Mouse (Mus musculus): ENCODE measurements around the gene Pheta2. TPM values are rescaled to one million over a fixed set of nuclear protein-coding genes. Genes with fewer than 3 reads are reported as not detected.
"Not testable (repeated sequence)": the region's sequence is repeated elsewhere in the genome, so short reads cannot be mapped to it uniquely, and the experiment has no call there.

Gene Pheta2
- polyA plus RNA-seq, 1 experiment: 0.52 TPM

DNA sequence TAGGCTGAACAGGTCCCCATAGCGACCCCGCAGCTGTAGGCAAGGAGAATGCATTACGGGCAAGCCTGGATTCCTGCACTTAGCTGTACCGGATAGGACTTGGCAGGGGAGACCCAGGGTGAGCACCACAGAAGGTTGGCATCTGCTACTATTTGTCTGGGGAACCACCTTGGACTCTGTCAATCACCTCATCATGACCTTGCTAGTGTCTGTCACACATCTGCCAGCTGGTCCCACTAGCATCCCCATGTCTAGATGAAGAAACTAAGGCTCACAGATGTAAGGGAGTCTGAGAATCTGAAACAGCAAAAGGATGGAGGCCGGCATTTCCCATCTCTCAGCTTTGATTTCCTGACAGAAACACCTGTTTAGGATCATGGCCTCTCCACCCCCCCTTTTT, 35.7 kb downstream of the Pheta2 start:
- no peak overlapping the region for H3K27ac ChIP-seq (replicated peaks; ENCODE audit: low read depth, low read length)
- peaks cover 26% of the 10 kb centered on the region for H3K4me1 ChIP-seq (ENCODE audit: control insufficient read depth, insufficient read depth, insufficient read length, low read length)
- H3K4me3 ChIP-seq (ENCODE audit: insufficient read depth, low read depth, low read length): no peak overlapping the region

DNA sequence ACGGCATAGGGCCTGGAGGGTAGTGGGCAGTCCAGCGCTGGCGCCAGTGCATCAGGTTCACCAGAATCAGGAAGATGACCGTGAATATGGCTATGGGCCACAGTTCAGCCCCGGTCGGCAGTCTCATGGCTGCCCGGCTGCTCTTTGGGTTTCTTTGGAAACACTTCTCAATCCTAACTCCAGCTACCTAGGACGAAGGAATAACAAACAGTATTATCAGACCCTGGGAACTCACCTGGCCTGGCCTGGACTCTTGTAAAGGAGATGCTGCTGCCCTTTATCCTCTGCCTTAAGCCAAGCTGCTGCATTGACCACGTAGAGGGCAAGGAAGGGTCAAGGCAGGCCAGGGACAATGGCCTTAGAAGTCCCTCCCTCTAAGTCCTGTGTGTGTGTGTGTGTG, 37.1 kb downstream of the Pheta2 start:
- Histone ChIP-seq H3K27ac (replicated peaks; ENCODE audit: low read depth, low read length) (peak overlapping the region; percentile 76), H3K4me3 (ENCODE audit: insufficient read depth, low read depth, low read length) (no peak overlapping the region)

DNA sequence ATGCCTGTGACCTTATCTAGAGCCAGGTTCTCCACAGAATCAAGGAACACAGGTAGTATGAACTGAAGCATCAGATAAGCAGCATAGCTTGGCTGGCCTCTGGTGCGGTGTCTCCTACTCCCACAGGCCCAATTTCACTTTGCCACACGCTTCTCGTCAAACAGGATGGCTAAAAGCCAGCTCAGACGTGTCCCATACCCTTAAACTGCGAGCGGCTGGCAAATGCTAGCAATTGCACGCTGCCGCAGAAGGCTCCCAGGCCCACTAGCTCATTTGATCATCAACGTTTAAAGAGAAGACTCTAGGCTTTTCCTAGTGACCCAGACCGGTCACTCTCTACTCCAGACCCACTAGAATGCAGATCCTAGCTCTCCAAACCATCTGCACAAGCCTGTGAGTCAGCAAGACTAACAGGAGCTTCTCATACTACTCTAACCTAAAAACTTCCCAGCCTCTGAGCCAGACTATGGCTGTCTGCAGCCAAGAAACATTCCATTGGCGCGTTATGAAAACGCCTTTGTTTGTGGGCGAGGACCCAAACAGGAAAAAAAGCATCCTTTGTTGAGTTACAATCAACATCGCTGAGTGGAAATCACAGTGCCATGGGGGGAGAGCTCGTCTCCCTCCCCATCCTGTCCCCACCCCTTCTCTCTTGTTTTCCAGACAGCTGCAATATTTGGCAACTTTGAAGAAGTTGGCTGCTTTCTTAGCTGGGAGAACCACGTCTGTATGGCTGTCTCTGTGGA, 37.8 kb downstream of the Pheta2 start:
- Histone ChIP-seq H3K27ac (replicated peaks; ENCODE audit: low read depth, low read length) (peak overlapping the region; percentile 99), H3K4me1 (ENCODE audit: control insufficient read depth, insufficient read depth, insufficient read length, low read length) (peaks cover 22% of the 10 kb centered on the region), H3K4me3 (ENCODE audit: insufficient read depth, low read depth, low read length) (peak overlapping the region; percentile 9)

More for the DNA sequence above, 37.1 kb downstream of the Pheta2 start:
- peaks cover 22% of the 10 kb centered on the region for H3K4me1 ChIP-seq (ENCODE audit: control insufficient read depth, insufficient read depth, insufficient read length, low read length)

DNA sequence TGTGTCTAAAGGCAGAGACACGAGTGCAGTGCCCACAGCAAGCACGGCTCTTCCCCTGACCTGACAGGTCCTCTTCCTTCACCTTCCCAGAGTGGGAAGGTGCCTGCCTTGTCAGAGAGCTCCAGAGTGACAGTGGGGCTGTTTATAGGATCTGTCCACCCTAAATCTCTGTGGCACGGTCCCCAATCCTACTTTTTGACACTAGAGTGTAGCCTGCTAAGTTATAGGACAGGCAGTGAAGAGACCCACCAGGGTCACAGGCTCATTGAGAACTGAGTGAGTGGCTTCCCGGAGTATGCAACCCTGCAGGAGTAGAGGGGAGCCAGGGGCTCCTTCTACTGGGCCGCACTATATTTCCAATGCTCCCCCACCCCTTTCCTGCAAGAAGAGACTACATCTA, 39.0 kb downstream of the Pheta2 start:
- H3K27ac ChIP-seq (replicated peaks; ENCODE audit: low read depth, low read length): peak overlapping the region; percentile 99
- peaks cover 22% of the 10 kb centered on the region for H3K4me1 ChIP-seq (ENCODE audit: control insufficient read depth, insufficient read depth, insufficient read length, low read length)
- H3K4me3 ChIP-seq (ENCODE audit: insufficient read depth, low read depth, low read length): peak overlapping the region; percentile 87

DNA sequence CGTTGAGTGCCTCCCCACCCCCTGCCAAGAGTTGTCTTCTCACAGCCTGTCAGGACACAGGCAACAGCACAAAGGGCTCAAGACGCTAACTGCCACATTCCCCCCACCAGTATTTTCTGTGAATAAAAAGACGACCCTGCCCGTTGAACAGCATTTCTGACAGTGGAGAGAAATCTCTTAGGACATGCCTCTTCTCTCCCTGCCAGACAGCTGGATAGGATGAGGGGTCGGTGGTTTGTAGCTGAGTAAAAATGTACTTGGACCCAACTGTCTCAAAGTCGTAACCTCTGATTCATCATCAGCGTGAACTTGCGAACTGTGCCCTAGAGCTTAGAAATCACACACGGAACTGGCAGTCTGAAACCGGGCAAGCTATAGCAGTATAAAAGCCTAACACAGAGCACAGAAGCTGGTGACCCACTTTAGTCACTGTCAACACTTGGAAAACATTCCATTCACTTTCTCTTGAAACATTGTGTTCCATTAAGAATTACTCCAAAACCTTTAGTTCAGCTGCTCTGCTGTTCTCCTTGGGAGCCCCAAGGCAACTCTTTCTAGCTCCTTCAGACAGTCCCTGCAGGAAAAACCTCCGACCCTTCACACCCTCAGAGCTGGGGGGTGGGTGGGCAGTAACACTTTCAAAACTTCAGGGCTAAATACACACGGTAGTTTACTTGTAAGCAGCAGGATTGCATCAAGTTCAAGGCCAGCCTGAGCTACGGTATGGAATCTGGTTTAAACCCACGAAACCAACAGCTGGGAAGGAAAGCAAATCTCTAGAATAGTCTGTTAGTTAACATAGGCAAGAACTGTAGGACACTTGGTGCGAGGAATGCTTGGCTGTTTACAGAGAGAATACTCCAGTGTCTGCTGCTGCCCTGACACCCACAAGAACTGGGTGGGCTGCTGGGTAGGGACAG, 39.8 kb downstream of the Pheta2 start:
- peak overlapping the region; percentile 87 for H3K4me3 ChIP-seq (ENCODE audit: insufficient read depth, low read depth, low read length)
- peaks cover 22% of the 10 kb centered on the region for H3K4me1 ChIP-seq (ENCODE audit: control insufficient read depth, insufficient read depth, insufficient read length, low read length)

DNA sequence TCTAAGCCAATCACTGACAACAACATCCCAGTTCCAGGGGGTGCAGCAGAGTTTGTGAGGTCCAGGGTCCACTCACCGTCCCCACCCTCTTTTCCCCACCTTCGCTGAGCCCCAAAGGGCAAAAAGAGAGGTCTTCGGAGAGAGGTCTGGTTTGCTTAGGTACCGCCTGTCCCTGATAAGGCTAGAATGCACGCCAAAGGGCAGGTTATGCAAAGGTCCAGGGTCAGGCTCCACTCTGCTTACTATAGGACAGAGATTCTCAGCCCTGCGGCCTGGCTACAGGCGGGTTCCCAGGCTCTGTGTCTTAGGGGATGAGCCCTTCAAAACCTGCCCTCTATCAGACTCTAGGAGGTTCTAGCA, 40.7 kb downstream of the Pheta2 start:
- H3K4me3 ChIP-seq (ENCODE audit: insufficient read depth, low read depth, low read length): peak overlapping the region; percentile 87
- H3K4me1 ChIP-seq (ENCODE audit: control insufficient read depth, insufficient read depth, insufficient read length, low read length): peaks cover 22% of the 10 kb centered on the region
- peak overlapping the region; percentile 99 for H3K27ac ChIP-seq (replicated peaks; ENCODE audit: low read depth, low read length)

More for the DNA sequence above, 39.8 kb downstream of the Pheta2 start:
- peak overlapping the region; percentile 99 for H3K27ac ChIP-seq (replicated peaks; ENCODE audit: low read depth, low read length)

DNA sequence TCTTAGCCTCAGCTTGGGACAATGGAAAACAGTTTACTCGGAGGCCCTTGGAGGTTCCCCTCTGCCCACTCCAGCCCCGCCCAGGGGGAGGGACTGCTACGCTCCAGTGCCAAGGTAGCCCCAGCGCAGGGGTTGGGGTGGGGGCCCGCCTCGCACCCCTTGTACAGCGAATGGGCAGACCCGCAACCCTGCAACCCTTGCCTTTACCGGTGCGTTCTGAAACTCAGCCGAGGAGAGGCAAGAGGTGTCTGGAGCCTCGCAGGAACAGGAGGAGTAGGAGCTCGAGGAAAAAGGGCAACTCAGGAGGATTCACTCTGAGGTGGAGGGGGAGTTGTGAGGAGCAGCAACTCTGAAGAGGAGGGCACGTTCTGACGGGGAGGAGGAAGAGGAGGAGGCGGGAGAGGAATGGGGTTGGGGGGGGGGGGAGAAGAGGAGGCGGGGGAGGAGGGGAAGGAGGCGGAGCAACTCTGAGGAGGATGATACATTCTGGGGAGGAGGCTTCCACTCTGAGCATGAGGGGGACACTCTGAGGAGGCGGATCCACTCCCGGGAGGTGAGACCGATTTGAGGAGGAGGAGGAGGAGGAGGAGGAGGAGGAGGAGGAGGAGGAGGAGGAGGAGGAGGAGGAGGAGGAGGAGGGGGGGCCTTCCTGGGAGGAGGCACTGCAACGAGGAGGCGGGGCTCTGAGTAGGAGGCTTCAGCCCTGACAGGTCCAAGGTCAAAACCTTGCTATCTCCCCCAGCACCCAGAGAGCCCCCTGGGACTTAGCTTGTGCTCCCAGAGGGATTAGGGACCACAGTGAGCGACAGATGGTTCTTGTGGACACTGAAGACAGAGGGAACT, 41.4 kb downstream of the Pheta2 start, which contains the start of gene Cyp2d22:
Gene Cyp2d22 (minus strand): TSS at position 390 of the 843 bp plus-strand sequence.
- H3K4me3 ChIP-seq (ENCODE audit: insufficient read depth, low read depth, low read length): peak within 1 kb of the TSS; percentile 87
- H3K27ac ChIP-seq (replicated peaks; ENCODE audit: low read depth, low read length): peak within 1 kb of the TSS; percentile 99
- H3K4me1 ChIP-seq (ENCODE audit: control insufficient read depth, insufficient read depth, insufficient read length, low read length): peaks cover 22% of the 10 kb centered on the region

DNA sequence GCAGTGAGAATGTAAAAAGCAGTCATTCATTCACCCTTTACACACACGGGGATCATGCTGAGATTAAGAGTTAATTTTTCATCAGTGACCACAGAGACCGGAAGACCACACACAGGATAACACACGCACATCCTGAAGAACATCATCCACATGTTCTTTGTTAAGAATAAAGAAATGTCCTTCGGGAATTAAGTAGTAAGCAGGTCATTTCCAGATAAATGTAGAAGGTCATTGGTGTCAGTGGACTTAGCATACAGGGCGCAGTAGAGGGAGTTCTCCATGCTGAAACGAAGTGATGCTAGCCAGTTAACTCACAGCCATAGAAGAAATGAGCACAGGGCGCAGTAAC, 41.9 kb downstream of the Pheta2 start:
- Histone ChIP-seq H3K4me3 (ENCODE audit: insufficient read depth, low read depth, low read length) (peak overlapping the region; percentile 87), H3K27ac (replicated peaks; ENCODE audit: low read depth, low read length) (peak overlapping the region; percentile 97), H3K4me1 (ENCODE audit: control insufficient read depth, insufficient read depth, insufficient read length, low read length) (peaks cover 19% of the 10 kb centered on the region)

DNA sequence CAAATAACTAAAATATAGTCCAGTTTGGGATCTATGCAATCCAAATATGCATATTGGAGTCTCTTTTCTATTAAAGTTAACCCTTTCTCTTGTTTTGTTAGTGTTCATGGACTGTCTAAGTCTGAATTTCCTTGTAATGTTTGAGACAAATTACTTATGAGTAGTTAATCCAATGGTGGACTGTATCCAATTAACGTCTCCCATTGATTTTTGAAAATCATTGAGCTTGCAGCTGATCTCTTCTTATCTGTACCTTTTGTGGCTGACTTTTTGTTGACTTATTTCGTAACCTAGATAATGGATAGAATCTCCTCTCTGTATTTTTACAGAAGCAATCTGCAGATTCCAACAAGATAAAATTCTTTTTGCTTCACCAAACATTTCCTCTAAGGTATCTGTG, 43.7 kb downstream of the Pheta2 start:
- peaks cover 10% of the 10 kb centered on the region for H3K4me1 ChIP-seq (ENCODE audit: control insufficient read depth, insufficient read depth, insufficient read length, low read length)
- H3K4me3 ChIP-seq (ENCODE audit: insufficient read depth, low read depth, low read length): no peak overlapping the region
- H3K27ac ChIP-seq (replicated peaks; ENCODE audit: low read depth, low read length): no peak overlapping the region

DNA sequence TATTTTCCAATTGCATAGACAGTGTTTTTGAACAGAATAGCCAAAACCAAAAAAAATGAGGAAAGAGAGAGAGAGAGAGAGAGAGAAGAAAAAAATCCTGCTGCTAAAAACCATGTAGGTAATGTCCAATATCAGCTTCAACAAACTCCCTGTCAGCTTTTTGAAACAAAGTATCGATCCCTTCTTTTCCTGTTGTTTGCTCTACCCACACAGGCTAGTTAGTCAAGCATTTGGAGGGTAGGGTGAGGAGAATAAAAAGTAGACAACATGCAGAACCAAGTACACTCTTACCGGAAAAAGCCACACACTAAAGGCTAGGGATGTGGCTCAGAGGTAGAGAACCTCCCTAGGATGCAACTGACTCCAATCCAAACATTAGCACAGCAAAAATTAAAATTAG, 47.0 kb downstream of the Pheta2 start:
- H3K4me1 ChIP-seq (ENCODE audit: control insufficient read depth, insufficient read depth, insufficient read length, low read length): no peaks in the 10 kb centered on the region
- H3K4me3 ChIP-seq (ENCODE audit: insufficient read depth, low read depth, low read length): no peak overlapping the region
- no peak overlapping the region for H3K27ac ChIP-seq (replicated peaks; ENCODE audit: low read depth, low read length)

DNA sequence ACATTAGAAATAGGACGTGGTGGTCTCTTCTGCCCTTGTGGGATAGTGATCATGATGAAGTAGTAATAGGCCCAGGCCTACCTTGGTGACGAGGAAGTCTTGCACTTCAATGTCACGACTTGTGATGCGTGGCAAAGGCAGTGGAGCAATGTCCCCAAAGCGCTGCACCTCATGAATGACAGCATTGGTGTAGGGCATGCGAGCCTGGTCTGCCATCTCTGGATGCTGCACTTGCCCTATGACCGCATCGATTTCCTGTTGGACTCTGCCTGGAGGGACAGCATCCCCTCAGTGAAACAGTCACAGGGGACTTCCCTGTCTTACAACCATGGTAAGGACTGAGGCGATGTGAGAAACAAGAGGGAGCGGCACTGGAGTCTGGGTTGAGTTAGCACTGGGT, 51.2 kb downstream of the Pheta2 start:
- H3K4me1 ChIP-seq (ENCODE audit: control insufficient read depth, insufficient read depth, insufficient read length, low read length); H3K4me3 ChIP-seq (ENCODE audit: insufficient read depth, low read depth, low read length); H3K27ac ChIP-seq (replicated peaks; ENCODE audit: low read depth, low read length): not testable (repeated sequence)

DNA sequence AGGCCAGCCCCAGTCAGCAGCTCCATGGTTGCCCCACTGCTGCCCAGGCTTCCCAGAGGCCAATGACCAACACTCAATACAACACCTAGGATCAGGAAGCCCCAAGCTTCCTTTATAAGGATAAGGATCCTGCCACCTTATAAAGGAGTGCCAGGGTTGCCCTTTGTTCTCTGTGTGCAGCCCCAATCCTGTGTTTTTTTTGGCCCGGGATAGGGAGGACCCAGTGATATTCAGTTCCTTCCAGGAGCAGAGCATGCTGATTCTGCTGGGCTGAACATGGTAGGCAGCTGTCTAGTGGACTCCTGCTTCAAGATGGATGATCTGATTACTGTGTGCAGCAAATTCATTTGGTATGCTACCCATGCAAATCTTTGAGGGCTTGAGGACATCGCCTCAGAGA, 55.2 kb downstream of the Pheta2 start, which contains the start of gene Cyp2d11:
Gene Cyp2d11 (minus strand): TSS at position 101 of the 400 bp plus-strand sequence.
- not testable (repeated sequence) for H3K27ac ChIP-seq (replicated peaks; ENCODE audit: low read depth, low read length); H3K4me1 ChIP-seq (ENCODE audit: control insufficient read depth, insufficient read depth, insufficient read length, low read length); H3K4me3 ChIP-seq (ENCODE audit: insufficient read depth, low read depth, low read length)

All from brown adipose tissue, adult 24 weeks (tissue).